Mouse (Mus musculus) cortical plate, adult 2 months (tissue): ENCODE data around the gene Colgalt1.

Experiments used
- CTCF ChIP-seq: fragments of 200-500 bp; IDR thresholded peaks from 2 replicates; pipeline ENCODE4 v1.5.1; 2011; ENCODE audit warnings: mild to moderate bottlenecking, control low read depth, low read length; ENCODE audit not compliant: insufficient read depth; ENCODE audit errors: extremely low read depth
- POLR2A ChIP-seq: fragments of 200-500 bp; IDR thresholded peaks from 2 replicates; pipeline ENCODE4 v1.6.1; 2011; ENCODE audit warnings: mild to moderate bottlenecking, low read length, control low read depth; ENCODE audit not compliant: insufficient read depth; ENCODE audit errors: extremely low read depth

GRCm38 (mm10) chr8:71602666-71603334, 8.0 kb upstream of the Colgalt1 start:
- no peak for TF ChIP-seq POLR2A
- TF ChIP-seq CTCF = no peak
